Mouse (Mus musculus): ENCODE results near the gene Gbp2. TPM values are rescaled to one million over a fixed set of nuclear protein-coding genes. Genes with fewer than 3 reads are reported as not detected.

Gbp2 gene
- polyA plus RNA-seq, 1 experiment, result 0.82 TPM

DNA sequence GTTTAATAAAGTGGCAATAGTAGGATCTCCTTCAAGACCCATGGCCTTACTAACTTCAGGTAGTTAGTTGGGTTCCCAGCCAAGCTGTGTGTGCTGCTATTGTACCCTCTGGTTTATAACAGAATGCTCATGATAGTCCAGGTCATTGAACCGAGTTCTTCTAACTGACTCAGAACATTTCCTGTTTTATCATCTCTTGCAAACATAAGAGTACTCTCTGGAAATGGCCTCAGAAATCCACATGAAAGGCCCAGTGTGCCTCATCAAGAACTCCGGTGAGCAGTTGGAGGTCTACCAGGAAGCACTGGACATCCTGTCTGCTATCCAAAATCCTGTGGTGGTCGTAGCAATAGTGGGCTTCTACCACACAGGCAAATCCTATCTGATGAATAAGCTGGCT is 22.5 kb upstream of the Gbp2 start:
- TF ChIP-seq USF1 (IDR thresholded peaks at IDR 0.05; ENCODE audit: low read depth) (no peak), CEBPB (IDR thresholded peaks at IDR 0.05; ENCODE audit: insufficient read depth, poor library complexity, severe bottlenecking) (no peak), MYOD1 (IDR thresholded peaks at IDR 0.05; ENCODE audit: control insufficient read depth in 1 of 3, insufficient read length in 2 of 3, low read depth in 2 of 3) (no peak), SRF (IDR thresholded peaks at IDR 0.05; ENCODE audit: control insufficient read depth, insufficient read length, low read depth) (no peak), TCF3 (IDR thresholded peaks at IDR 0.05; ENCODE audit: insufficient read length, low read depth) (no peak), REST (IDR thresholded peaks at IDR 0.05; ENCODE audit: insufficient read depth, insufficient read length) (no peak), POLR2A (IDR thresholded peaks at IDR 0.05; ENCODE audit: insufficient read length, low read depth) (no peak), POLR2AphosphoS2 (IDR thresholded peaks at IDR 0.05; ENCODE audit: insufficient read length, low read depth) (no peak), E2F4 (IDR thresholded peaks at IDR 0.05; ENCODE audit: insufficient read depth) (no peak), MYOG (IDR thresholded peaks at IDR 0.05; ENCODE audit: control insufficient read depth in 1 of 3, insufficient read depth in 1 of 3, insufficient read length in 2 of 3, low read depth in 2 of 3) (no peak), TCF12 (IDR thresholded peaks at IDR 0.05; ENCODE audit: insufficient read depth, poor library complexity, severe bottlenecking) (no peak), MAX (IDR thresholded peaks at IDR 0.05; ENCODE audit: low read depth) (no peak)
- H3K36me3 ChIP-seq (ENCODE audit: control insufficient read depth, insufficient read depth), result no peaks in the 10 kb centered on the region
- no peaks in the 10 kb centered on the region for H3K79me2 ChIP-seq (ENCODE audit: control insufficient read depth, insufficient read depth)
- no peaks in the 10 kb centered on the region for H3K27me3 ChIP-seq (ENCODE audit: control insufficient read depth, insufficient read depth, insufficient read length)
- H3K4me3 ChIP-seq, result no peak overlapping the region
- H3K4me2 ChIP-seq (ENCODE audit: low read depth), result no peak overlapping the region
- H3ac ChIP-seq (ENCODE audit: control insufficient read depth, insufficient read length), result no peak overlapping the region

DNA sequence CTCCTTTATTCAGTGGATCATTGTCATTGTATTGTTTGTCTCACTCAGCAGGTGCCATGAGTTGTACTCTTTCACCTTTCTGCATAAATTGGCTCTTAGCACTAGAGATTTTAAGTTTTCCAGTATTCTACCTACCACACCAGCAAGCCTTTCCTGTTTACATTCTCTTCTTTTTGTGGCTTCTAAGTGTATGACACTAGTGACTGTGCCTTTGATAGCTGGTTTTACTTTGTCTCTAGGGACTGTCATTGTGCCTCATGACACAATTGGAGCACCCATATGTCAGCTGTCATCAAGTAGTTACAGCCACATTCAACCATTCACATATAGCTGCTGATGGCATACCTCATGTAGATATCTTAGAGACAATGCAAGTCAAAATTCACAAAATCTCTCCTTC is 18.7 kb upstream of the Gbp2 start:
- no peak overlapping the region for H3ac ChIP-seq (ENCODE audit: control insufficient read depth, insufficient read length)
- H3K79me2 ChIP-seq (ENCODE audit: control insufficient read depth, insufficient read depth), result no peaks in the 10 kb centered on the region
- H3K4me3 ChIP-seq, result no peak overlapping the region
- H3K4me2 ChIP-seq (ENCODE audit: low read depth), result no peak overlapping the region
- TF ChIP-seq TCF12 (IDR thresholded peaks at IDR 0.05; ENCODE audit: insufficient read depth, poor library complexity, severe bottlenecking), result no peak
- TF ChIP-seq SRF (IDR thresholded peaks at IDR 0.05; ENCODE audit: control insufficient read depth, insufficient read length, low read depth), result no peak
- TF ChIP-seq MAX (IDR thresholded peaks at IDR 0.05; ENCODE audit: low read depth), result no peak
- TF ChIP-seq CEBPB (IDR thresholded peaks at IDR 0.05; ENCODE audit: insufficient read depth, poor library complexity, severe bottlenecking), result no peak
- no peak for TF ChIP-seq USF1 (IDR thresholded peaks at IDR 0.05; ENCODE audit: low read depth)
- no peak for TF ChIP-seq REST (IDR thresholded peaks at IDR 0.05; ENCODE audit: insufficient read depth, insufficient read length)
- TF ChIP-seq POLR2AphosphoS2 (IDR thresholded peaks at IDR 0.05; ENCODE audit: insufficient read length, low read depth), result no peak
- no peak for TF ChIP-seq E2F4 (IDR thresholded peaks at IDR 0.05; ENCODE audit: insufficient read depth)
- no peak for TF ChIP-seq TCF3 (IDR thresholded peaks at IDR 0.05; ENCODE audit: insufficient read length, low read depth)
- TF ChIP-seq MYOD1 (IDR thresholded peaks at IDR 0.05; ENCODE audit: control insufficient read depth in 1 of 3, insufficient read length in 2 of 3, low read depth in 2 of 3), result no peak
- TF ChIP-seq MYOG (IDR thresholded peaks at IDR 0.05; ENCODE audit: control insufficient read depth in 1 of 3, insufficient read depth in 1 of 3, insufficient read length in 2 of 3, low read depth in 2 of 3), result no peak
- no peak for TF ChIP-seq POLR2A (IDR thresholded peaks at IDR 0.05; ENCODE audit: insufficient read length, low read depth)
- no peaks in the 10 kb centered on the region for H3K36me3 ChIP-seq (ENCODE audit: control insufficient read depth, insufficient read depth)
- no peaks in the 10 kb centered on the region for H3K27me3 ChIP-seq (ENCODE audit: control insufficient read depth, insufficient read depth, insufficient read length)

DNA sequence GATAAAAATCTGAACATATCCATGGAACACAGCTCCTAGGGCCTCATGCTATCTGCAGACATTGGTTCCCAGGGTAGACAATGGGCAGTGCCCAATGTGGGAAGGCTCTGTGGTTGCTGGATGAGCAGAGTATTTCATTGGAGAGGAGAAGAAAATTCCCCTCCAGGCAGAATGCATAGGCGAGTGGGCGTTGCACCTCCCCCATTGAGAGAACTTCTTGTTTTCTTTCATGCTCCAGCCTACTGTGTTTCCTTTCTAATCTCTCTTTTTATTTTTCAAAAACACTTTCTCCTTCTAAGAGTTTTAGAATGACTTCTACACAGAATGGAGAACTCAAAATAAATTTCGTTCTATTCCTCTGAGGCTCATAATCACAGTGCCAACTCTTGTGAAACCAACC is 1.7 kb upstream of the Gbp2 start:
- no peak overlapping the region for H3K4me2 ChIP-seq (ENCODE audit: low read depth)
- H3K79me2 ChIP-seq (ENCODE audit: control insufficient read depth, insufficient read depth), result no peaks in the 10 kb centered on the region
- H3ac ChIP-seq (ENCODE audit: control insufficient read depth, insufficient read length), result no peak overlapping the region
- H3K4me3 ChIP-seq, result no peak overlapping the region
- H3K36me3 ChIP-seq (ENCODE audit: control insufficient read depth, insufficient read depth), result no peaks in the 10 kb centered on the region
- H3K27me3 ChIP-seq (ENCODE audit: control insufficient read depth, insufficient read depth, insufficient read length), result no peaks in the 10 kb centered on the region
- TF ChIP-seq CEBPB (IDR thresholded peaks at IDR 0.05; ENCODE audit: insufficient read depth, poor library complexity, severe bottlenecking), result no peak
- no peak for TF ChIP-seq MYOD1 (IDR thresholded peaks at IDR 0.05; ENCODE audit: control insufficient read depth in 1 of 3, insufficient read length in 2 of 3, low read depth in 2 of 3)
- TF ChIP-seq TCF3 (IDR thresholded peaks at IDR 0.05; ENCODE audit: insufficient read length, low read depth), result no peak
- TF ChIP-seq TCF12 (IDR thresholded peaks at IDR 0.05; ENCODE audit: insufficient read depth, poor library complexity, severe bottlenecking), result no peak
- TF ChIP-seq MYOG (IDR thresholded peaks at IDR 0.05; ENCODE audit: control insufficient read depth in 1 of 3, insufficient read depth in 1 of 3, insufficient read length in 2 of 3, low read depth in 2 of 3), result no peak
- TF ChIP-seq REST (IDR thresholded peaks at IDR 0.05; ENCODE audit: insufficient read depth, insufficient read length), result no peak
- no peak for TF ChIP-seq POLR2AphosphoS2 (IDR thresholded peaks at IDR 0.05; ENCODE audit: insufficient read length, low read depth)
- TF ChIP-seq USF1 (IDR thresholded peaks at IDR 0.05; ENCODE audit: low read depth), result no peak
- TF ChIP-seq SRF (IDR thresholded peaks at IDR 0.05; ENCODE audit: control insufficient read depth, insufficient read length, low read depth), result no peak
- TF ChIP-seq POLR2A (IDR thresholded peaks at IDR 0.05; ENCODE audit: insufficient read length, low read depth), result no peak
- TF ChIP-seq MAX (IDR thresholded peaks at IDR 0.05; ENCODE audit: low read depth), result no peak

DNA sequence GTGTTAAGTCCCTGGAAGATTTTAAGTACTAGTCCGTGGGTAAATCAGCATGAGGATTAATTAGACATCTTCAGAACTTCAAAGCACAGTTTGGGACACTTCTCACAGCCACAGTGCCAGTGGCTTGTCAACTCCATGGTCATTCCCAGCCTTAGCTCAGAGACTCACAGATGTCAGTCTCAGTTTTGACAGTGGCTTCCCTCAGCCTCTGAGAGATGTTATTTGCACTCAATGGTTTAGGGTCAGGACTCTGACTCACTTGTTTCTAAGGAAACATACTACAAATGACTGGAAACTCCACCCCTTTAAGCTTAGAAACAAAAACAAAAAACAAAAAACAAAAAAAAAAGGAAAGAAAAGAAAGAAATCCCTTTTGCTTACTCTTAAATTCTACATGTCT is 796 bp upstream of the Gbp2 start:
- H3ac ChIP-seq (ENCODE audit: control insufficient read depth, insufficient read length), result no peak overlapping the region
- H3K4me2 ChIP-seq (ENCODE audit: low read depth), result peak overlapping the region; percentile 95
- TF ChIP-seq TCF3 (IDR thresholded peaks at IDR 0.05; ENCODE audit: insufficient read length, low read depth), result no peak
- no peak for TF ChIP-seq USF1 (IDR thresholded peaks at IDR 0.05; ENCODE audit: low read depth)
- no peak for TF ChIP-seq MYOD1 (IDR thresholded peaks at IDR 0.05; ENCODE audit: control insufficient read depth in 1 of 3, insufficient read length in 2 of 3, low read depth in 2 of 3)
- no peak for TF ChIP-seq MYOG (IDR thresholded peaks at IDR 0.05; ENCODE audit: control insufficient read depth in 1 of 3, insufficient read depth in 1 of 3, insufficient read length in 2 of 3, low read depth in 2 of 3)
- TF ChIP-seq SRF (IDR thresholded peaks at IDR 0.05; ENCODE audit: control insufficient read depth, insufficient read length, low read depth), result no peak
- no peak for TF ChIP-seq TCF12 (IDR thresholded peaks at IDR 0.05; ENCODE audit: insufficient read depth, poor library complexity, severe bottlenecking)
- TF ChIP-seq REST (IDR thresholded peaks at IDR 0.05; ENCODE audit: insufficient read depth, insufficient read length), result no peak
- TF ChIP-seq CEBPB (IDR thresholded peaks at IDR 0.05; ENCODE audit: insufficient read depth, poor library complexity, severe bottlenecking), result no peak
- TF ChIP-seq POLR2AphosphoS2 (IDR thresholded peaks at IDR 0.05; ENCODE audit: insufficient read length, low read depth), result no peak
- TF ChIP-seq MAX (IDR thresholded peaks at IDR 0.05; ENCODE audit: low read depth), result no peak
- no peak for TF ChIP-seq POLR2A (IDR thresholded peaks at IDR 0.05; ENCODE audit: insufficient read length, low read depth)
- no peak for TF ChIP-seq E2F4 (IDR thresholded peaks at IDR 0.05; ENCODE audit: insufficient read depth)
- peak overlapping the region; percentile 24 for H3K4me3 ChIP-seq
- no peaks in the 10 kb centered on the region for H3K79me2 ChIP-seq (ENCODE audit: control insufficient read depth, insufficient read depth)
- H3K27me3 ChIP-seq (ENCODE audit: control insufficient read depth, insufficient read depth, insufficient read length), result no peaks in the 10 kb centered on the region
- H3K36me3 ChIP-seq (ENCODE audit: control insufficient read depth, insufficient read depth), result no peaks in the 10 kb centered on the region
